Mouse (Mus musculus): ENCODE measurements around the gene Olfr414.

DNA sequence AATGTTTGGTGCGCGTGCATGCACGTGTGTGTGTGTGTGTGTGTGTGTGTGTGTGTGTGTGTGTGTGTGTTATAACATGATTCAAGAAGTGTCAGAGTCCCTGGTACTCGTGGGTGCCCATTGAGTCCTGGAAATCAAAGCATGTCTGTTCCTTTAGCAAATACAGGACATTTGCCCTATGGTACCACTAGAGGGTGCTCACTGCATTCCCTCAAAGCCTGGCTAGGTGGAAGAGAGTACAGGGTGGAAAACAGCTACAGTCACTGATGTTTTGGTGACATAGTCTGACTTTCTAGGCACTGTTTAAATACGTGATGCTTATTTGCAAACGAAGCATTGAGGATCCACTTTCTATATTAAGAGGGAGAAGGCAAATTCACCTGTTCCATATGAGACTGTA lies 45.9 kb downstream of the Olfr414 start:
- TF ChIP-seq CTCF (IDR thresholded peaks at IDR 0.05; ENCODE audit: low read depth) (peak; percentile 95), EP300 (IDR thresholded peaks at IDR 0.05; ENCODE audit: low read depth) (no peak)
